Mouse (Mus musculus): Measurements from ENCODE around the gene Tor1b. TPM values are rescaled to one million over a fixed set of nuclear protein-coding genes. Genes with fewer than 3 reads are reported as not detected.
A peak's percentile ranks its signal among the peaks of the same experiment; 100 is the strongest.
"Not testable (repeated sequence)": the region's sequence is repeated elsewhere in the genome, so short reads cannot be mapped to it uniquely, and the experiment has no call there.

The Tor1b gene
- total RNA-seq, 2 experiments from 2014 or later, result 31.6 to 34.6 TPM

DNA sequence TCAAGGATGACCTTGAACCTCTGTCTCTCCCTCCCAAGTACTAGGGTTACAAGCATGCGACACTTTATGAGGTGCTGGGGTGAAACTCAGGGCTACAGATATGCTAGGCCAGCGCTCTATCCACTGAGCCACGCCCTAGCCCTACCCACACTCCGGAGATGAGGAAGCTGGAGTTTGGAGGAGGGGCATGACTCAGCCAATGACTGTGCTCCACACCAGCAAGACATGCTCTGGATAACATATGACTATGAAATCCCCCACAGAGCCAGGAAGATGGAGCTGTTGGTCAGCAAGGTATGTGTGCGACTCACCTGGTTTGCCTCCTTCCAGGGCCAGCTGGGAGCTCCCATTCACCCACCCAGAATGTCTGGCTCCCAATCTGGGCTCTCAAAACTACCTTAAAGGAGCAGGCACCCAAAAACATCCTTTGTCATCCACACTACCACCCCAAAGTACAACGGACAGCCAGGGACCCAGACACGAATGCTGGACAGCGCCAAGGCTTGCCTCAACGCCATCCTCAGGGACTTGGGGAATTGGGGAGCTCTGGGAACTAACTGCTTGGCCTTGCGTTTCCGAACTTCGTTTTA, 23.8 kb upstream of the Tor1b start:
- intact Hi-C loops (cut with DNase I), result no loop called here
- no peak for DNase-seq (ENCODE audit: low spot score in 2 of 2)

DNA sequence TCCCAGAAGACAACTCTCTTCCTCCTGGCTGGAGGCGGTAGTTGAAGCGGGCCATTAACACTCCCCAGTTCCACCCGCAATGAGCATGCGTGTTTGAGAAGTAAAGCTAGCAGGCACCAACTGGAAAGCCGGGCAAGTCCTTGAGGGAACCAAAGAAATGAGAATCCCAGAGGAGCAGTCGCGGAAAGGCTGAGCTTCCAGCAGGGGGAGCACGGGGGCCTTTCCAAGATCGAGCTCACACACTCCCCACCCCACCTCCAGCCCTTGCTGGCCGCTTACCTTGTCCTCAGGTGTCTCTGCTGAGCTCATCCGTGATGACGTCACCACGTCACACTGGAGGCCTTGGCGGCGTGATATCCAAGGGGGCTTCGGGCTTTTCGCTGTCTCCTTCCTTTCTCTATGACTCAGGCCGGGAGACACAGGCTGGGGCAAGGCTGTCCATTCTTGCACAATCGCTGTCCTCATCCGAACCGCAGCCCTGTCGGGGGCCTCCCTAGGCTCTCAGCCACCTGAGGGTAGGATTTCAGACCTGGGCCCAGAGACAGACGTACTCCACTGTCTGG, 23.2 kb upstream of the Tor1b start, which contains the start of gene Ptges:
TSS of gene Ptges (minus strand) at position 381 of the 563 bp plus-strand sequence.
- DNase-seq (ENCODE audit: low spot score in 2 of 2), result peak; percentile 79 to 86
- intact Hi-C loops (cut with DNase I), result loop anchor here (5.0 kb wide), 2 partner anchors 97 to 492 kb away; partner anchors contain the start of genes Asb6 and Prrx2

DNA sequence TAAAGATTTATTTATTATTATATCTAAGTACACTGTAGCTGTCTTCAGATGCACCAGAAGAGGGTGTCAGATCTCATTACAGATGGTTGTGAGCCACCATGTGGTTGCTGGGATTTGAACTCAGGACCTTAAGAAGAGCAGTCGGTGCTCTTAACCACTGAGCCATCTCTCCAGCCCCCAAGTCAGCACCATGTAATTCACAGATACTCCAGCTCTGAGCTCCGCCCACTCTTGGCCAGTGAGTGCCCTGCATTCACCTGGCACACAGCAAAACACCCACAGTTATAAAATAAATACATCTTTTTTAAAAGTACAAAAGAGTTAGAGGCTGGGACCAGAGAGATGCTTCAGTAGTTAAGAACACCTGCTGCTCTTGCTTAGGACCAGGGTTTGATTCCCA, 21.9 kb upstream of the Tor1b start:
- DNase-seq (ENCODE audit: low spot score in 2 of 2), result not testable (repeated sequence)
- intact Hi-C loops (cut with DNase I), result loop anchor here (5.0 kb wide), 2 partner anchors 99 to 494 kb away; partner anchors contain the start of genes Asb6 and Prrx2

DNA sequence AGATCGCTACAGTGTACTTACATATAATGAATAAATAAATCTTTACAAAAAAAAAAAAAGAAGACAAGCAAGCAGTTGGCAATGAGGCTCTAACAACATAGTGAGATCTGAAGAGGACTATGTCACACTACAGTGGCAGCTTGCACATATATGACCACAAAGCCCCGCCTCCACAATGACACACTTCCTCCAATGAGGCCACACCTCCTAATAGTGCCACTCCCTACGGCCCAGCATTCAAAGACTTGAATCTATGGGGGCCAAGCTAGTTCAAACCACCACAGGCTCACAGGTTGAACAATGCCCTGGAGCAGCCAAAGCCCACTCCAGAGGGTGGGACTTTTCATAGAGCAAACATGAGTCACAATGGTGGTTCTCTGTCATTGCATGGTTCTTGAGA, 20.8 kb upstream of the Tor1b start:
- intact Hi-C loops (cut with DNase I), result loop anchor here (5.0 kb wide), 2 partner anchors 100 to 495 kb away; partner anchors contain the start of genes Asb6 and Prrx2
- no peak for DNase-seq (ENCODE audit: low spot score in 2 of 2)

DNA sequence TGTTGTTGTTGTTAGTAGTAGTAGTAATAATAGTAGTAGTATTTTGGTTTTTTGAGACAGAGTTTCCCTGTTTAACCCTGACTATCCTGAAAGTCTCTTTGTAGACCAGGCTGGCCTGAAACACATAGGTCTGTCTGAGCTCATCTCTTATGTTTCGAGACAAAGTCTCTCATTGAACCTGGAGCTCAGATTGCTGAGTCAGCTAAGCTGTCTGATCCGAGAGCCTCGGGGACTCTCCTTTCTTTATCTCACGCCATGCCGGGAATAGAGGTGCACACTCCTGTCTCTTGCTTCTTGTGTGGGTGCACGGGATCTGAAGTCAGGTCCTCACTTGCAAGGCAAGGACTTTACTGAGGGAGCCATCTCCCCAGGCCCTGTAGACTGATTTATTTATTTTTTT, 19.7 kb upstream of the Tor1b start:
- DNase-seq (ENCODE audit: low spot score in 2 of 2), result no peak
- intact Hi-C loops (cut with DNase I), result loop anchor here (5.0 kb wide), 2 partner anchors 101 to 496 kb away; partner anchors contain the start of genes Asb6 and Prrx2

DNA sequence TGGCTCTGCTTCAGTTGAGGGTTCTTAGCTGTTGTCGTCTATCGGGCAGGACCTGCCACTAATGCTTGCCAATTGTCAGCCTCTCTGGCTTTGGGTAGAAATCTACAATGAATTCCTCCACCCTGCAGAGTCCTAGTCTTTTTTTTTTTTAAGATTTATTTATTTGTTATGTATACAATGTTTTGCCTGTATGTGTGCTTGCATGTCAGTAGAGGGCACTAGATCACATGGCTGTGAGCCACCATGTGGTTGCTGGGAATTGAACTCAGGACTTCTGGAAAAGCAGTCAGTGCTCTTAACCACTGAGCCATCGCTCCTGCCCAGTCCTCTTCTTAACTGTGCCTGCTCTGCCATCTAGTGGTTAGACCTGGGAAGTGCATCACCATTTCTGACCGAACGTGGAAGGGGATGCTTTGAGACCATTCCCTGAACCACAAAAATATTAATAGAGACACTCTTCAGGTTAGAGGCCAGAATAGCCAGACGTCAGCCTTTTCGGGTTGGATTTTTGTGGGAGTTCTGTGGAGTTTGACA, 18.8 kb upstream of the Tor1b start:
- peak; percentile 74 to 82 for DNase-seq (ENCODE audit: low spot score in 2 of 2)
- intact Hi-C loops (cut with DNase I), result loop anchor here (2.0 to 5.0 kb wide), 3 partner anchors 43 to 497 kb away; partner anchors contain the start of genes Asb6 and Prrx2

DNA sequence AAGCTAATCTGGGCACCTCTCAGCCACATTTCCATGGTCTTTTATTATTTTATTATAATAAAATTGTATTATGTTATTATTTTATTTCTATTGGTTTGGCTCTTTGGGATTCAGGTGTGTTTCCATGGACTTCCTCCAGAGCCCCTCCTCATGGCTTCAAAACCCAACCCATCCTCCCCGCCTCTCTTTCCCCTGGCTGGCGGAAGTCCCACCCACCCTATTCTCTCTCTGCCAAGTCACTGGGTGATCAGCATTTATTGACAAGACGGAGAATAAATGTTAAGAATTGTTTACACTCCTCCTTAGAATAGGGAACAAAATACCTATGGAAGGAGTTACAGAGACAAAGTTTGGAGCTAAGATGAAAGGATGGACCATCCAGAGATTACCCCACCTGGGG, 16.0 kb upstream of the Tor1b start:
- intact Hi-C loops (cut with DNase I), result no loop called here
- DNase-seq (ENCODE audit: low spot score in 2 of 2), result no peak

DNA sequence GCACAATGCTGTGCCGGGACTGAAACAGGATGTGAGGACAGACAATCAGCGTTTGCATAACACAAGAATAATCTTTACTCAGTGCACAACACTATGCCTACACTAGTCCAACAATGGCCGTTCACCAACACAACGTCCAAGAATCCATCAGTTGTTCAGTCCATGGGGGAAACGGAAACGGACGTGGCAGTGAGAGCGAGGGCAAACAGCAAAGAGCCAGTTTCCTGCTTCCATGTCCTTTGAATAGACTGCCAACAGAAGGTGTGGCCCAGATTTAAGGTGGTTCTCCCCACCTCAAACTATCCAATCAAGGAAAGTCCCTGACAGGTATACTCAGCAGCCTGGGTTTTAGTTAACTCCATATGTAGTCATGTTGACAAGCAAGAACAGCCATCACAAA, 15.0 kb upstream of the Tor1b start:
- intact Hi-C loops (cut with DNase I), result no loop called here

DNA sequence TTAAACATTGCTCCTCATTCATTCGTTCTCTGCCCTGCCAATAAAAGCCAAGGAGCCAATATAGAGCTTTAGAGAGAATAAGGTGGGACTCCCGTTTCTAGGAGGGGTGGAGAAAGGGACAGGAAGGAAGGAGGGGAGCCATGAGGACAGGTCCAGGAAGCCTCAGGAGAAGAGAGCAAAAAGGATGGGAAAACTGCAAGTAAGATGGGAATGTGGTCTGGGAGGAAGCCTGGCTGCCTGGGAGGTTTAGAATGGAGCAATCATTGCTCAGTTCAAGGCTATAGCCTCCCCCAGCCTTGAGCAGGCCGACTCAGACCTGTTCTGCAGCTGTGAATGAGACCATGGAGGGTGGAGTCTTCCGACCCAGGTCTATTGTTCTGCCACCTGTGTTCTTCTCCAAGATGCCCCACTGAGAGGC, 14.2 kb upstream of the Tor1b start:
- no peak for DNase-seq (ENCODE audit: low spot score in 2 of 2)
- intact Hi-C loops (cut with DNase I), result no loop called here

More for the DNA sequence above, 15.0 kb upstream of the Tor1b start:
- no peak for DNase-seq (ENCODE audit: low spot score in 2 of 2)

DNA sequence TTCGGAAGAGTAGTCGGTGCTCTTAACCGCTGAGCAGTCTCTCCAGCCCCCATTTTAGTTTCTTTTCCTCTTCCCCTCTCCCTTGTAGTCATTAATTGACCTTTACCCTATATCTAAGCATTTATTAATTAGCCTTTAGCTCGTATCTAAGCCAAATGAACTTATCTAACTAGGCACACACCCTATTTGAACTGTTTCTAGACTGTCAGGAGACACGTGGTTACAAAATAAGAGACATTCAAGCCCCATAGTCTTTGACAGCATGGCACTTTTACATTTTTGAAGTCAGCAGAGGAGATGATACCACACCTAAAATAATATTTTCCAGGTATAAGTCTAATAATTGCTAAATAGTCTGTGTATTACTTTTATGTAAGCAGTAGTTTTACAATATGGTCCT, 11.2 kb upstream of the Tor1b start:
- intact Hi-C loops (cut with DNase I), result no loop called here
- DNase-seq (ENCODE audit: low spot score in 2 of 2), result no peak

DNA sequence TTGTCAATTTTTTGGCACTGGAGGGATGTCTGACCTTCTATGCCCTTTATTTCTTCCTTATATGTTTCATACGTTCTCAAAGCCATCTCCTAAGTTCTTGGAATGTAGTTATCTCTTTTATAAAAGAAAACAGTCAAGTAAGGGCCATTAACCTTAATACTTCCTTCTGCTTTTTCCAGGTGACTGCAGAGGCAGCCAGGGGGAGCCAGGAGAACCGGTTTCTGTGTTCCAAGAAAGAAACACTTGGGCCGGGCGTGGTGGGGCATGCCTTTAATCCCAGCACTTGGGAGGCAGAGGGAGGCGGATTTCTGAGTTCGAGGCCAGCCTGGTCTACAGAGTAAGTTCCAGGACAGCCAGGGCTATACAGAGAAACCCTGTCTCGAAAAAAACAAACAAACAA, 10.6 kb upstream of the Tor1b start:
- DNase-seq (ENCODE audit: low spot score in 2 of 2); intact Hi-C loops (cut with DNase I): not testable (repeated sequence)

DNA sequence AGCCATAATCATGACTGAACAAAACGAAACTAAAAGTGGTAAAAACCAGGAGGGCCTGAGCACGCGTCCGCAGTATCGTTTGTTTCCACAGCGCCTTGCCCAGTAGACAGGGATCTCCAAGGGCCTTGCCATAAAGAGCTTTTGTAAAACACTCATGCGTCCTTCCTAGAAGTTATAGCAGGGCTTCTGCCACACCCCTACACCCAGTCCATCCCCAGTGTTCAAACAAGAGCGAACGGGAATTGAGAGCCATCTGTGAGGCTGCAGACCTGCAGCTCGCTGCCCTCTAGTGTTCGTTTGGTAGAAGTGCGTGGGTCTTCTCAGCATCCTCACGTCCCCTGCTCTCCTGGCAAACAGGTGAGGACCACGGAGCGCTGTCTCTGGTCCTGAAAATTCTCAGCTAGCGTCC, 10.2 kb upstream of the Tor1b start:
- peak; percentile 65 to 69 for DNase-seq (ENCODE audit: low spot score in 2 of 2)
- intact Hi-C loops (cut with DNase I), result no loop called here

DNA sequence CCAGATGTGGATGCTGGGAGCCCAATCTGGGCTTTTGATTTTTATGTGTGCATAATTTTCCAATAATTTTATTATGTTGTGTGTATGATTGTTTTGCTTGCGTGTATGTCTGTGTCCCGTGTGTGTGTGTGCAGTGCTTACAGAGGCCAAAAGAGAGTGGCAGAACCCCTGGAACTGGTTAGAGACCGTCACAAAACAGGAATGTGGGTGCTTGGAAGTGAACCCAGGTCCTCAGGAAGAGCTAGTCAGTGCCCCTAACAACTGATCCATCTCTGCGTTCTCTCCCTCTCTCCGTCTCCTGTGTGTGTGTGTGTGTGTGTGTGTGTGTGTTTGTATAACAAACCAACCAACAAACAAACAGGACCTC, 319 bp upstream of the Tor1b start:
- no peak for DNase-seq (ENCODE audit: low spot score in 2 of 2)
- intact Hi-C loops (cut with DNase I), result no loop called here

DNA sequence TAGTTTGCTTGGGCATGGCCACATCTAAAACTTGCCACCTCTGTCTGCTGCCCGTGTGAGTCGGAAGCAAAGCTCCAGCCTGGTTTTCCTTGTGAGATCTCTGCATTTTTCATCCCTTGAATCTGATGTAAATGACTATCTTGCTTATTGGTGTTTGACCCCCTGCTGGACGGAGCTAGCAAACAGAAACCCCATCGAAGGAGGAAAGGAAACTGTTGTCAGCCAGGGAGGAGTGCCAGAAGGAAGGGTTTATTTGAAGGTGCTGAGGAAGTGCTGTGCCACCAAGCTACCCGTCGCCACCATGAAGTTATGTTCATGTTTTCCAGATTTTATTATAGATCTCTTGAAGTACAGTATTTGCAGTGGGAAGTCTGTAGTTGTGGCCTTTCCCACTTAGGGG, 2.0 kb downstream of the Tor1b start:
- DNase-seq (ENCODE audit: low spot score in 2 of 2), result no peak
- intact Hi-C loops (cut with DNase I), result no loop called here

DNA sequence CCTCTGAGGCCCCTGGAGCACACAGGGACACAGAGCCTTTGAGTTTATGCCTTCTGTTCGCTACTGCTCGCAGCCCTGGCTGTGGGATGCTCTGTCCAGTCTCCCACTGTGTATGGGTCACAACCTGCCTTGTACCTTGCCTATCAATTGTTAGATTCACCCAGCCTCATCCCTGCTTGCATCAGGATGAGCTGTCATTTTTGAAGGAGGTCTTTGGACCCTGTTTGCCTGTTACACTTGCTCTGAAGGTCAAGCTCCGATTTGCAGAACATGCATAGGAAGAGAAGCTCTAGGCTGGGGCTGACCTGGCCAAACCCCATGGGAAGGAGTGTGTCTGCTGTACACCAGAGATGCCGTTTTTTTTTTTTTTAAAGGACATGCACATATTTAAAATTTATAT, 4.8 kb downstream of the Tor1b start:
- DNase-seq (ENCODE audit: low spot score in 2 of 2), result no peak
- intact Hi-C loops (cut with DNase I), result no loop called here

DNA sequence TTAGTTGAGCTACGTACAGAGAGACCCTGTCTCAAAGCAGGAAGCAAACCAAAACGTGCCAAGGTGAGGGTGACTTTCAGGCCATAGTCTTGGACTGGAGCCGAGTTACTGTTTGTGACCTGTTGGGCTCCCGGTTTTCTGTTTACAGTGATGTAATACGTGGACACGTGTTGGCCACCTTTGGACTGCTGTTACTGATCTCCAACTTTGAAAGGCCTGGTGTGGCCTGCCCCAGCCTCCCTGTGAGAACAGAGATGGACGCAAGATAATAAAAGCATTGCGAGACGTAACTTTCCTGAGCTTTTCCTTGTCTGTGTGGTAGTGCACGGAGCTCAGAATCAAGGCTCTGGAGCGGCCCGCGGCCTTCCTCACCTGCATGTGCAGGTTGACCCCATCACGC, 6.0 kb downstream of the Tor1b start:
- intact Hi-C loops (cut with DNase I), result no loop called here
- no peak for DNase-seq (ENCODE audit: low spot score in 2 of 2)

DNA sequence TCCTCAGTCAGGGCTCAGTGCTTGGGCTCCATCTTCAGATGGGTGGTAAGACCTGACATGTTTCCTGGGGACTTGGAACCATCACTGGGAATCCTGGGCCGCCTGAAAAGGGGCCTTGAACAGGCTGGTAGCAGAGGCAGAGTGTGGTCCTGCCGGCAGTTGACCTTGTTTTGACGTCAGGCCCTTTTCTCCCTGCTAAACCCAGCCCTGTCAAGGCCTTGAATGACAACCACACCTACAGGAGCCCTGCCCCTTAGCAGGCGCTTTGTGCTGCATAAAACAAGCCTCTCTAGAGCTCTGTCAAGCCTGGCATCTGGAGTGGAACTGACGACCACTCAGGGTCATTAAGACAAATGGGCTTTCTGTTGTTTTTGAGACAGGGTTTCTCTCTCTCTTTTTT, 7.1 kb downstream of the Tor1b start:
- intact Hi-C loops (cut with DNase I), result no loop called here

DNA sequence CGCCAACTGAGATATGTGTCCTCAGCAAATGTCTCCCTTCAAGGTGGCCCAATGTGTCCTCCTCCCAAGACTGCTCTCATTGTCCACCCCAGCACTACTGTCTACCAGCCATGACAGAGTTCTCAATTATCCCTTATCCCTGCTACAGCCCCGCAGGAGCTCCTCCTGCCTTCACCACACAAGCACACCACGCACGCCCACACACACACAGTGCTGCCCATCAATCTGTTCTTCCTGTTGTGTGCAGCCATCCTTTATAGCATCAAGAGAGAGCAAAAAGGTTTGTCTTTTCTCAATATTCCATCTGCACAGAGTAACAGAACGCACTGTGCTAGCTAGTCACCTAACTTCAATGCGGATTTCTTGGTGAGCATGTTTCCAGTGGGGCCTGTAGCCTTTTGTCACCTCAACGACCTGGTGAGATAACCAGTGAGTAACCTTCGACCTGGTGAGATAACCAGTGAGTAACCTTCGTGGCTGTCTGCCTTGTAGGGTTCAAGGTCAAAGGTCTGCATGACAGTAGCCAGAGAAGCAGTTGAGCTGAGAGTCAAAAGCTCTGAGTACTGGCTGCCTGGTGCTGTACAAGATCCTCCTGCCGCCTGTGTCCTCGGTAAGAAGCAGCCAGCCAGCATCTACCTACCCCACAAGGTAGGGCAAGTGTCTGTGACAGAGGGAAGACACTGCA, 10.0 kb downstream of the Tor1b start:
- DNase-seq (ENCODE audit: low spot score in 2 of 2), result no peak
- intact Hi-C loops (cut with DNase I), result no loop called here

More for the DNA sequence above, 7.1 kb downstream of the Tor1b start:
- no peak for DNase-seq (ENCODE audit: low spot score in 2 of 2)

DNA sequence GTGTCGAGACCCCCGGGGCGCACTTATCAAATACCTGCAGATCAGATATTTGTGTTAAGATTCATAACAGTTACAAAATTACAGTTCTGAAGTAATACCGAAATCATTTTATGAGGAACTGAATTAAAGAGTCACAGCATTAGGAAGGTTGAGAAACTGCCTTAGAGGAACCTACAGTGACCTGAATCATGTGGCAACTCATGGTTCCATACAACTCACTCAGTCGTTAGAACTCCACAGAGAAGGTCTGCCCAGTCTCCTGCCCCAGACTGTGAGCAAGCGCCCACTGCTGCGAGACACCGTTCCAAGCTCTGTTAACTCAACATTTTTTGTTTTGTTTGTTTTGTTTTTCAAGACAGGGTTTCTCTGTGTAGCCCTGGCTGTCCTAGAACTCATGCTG, 12.9 kb downstream of the Tor1b start:
- DNase-seq (ENCODE audit: low spot score in 2 of 2), result no peak
- intact Hi-C loops (cut with DNase I), result no loop called here

DNA sequence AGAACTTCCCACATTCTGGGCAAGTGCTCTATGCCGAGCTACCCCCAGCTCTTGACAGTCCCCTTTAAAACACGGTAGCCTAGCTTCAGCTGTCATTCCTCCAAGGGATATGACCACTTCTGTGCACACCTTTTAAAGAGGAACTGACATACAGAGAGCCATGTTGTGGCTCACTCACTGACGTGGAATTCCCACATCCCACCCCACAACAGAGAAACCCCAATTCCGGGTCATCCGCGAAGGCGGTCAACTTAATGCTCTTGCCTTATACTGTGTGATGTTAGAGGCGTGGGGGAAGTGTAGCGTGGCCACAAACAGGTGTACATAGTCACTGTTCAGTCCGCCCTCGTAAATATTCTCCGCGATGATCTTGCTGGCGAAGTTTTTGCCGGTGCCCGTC, 14.1 kb downstream of the Tor1b start:
- DNase-seq (ENCODE audit: low spot score in 2 of 2), result no peak
- intact Hi-C loops (cut with DNase I), result no loop called here
